Mouse (Mus musculus) heart, postnatal 25 days (tissue): Measurements from ENCODE around the gene Dazap1. TPM values are rescaled to one million over a fixed set of nuclear protein-coding genes. Genes with fewer than 3 reads are reported as not detected.
"Not testable (repeated sequence)": the region's sequence is repeated elsewhere in the genome, so short reads cannot be mapped to it uniquely, and the experiment has no call there.

Experiments used
- DNase-seq: peaks from one replicate; pipeline ENCODE4 v3.0.0; 2022; ENCODE audit warnings: low spot score
- intact Hi-C: fragments of 180-260 bp; cut with DNase I; formaldehyde crosslinking; loops from one replicate; pipeline ENCODE4 v1.15.1; 2025
- total RNA-seq, 2 experiments: library from RNA; stranded (reverse); gene quantifications; 2 replicates each; pipeline ENCODE4 v1.2.3; 2021

The Dazap1 gene
- total RNA-seq = 10 to 100 TPM; 55.0 to 69.6 TPM

DNA sequence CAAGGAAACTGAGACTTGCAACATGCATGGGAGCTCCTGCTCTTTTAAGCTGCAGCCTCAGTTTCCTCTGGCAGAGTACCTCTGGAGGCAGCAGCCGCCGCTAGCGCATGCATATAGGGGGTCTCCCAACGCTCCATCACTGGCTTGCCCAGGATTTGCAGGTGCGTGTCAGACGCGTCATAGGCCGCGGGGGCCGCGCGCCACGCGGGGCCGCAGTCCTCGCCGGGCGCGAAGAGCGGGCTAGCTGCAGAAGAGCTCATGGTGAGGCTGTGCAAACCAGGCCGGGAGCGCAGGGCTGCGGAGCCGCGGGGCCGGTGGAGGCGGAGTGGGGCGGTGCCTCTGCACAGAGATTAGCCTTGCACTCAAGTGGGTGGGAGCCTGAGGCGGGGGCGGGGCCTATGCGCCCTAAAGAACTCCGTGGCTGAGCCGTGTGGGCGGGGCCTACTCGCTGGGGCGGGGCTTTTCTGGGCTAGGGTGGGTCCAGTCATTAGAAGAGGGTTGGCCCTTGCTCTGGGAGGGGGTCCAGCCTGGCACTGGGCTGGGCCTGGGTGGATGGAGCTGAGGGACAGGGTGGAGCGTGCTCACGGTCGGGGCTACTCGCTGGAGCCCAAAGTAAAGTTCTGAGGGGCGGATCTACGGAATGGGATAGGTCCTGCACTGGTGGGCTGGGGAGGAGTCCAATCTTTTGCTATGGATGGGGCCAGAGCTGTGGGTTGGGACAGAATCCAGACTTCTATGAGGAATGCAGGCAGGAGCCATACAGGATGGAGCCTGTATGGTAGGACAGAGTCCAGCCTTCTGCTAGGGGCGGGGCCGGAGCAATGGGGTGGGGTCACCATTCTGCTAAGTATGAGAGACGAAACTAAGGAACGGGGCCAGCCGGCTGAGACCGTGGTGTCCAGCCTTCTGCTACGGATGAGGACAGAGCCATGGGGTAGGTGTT lies at the start of gene Dazap1, which contains the start of gene Gamt:
Gene Dazap1, plus strand, starts transcription at position 845 of the 943 bp plus-strand sequence.
Gene Gamt, minus strand, starts transcription at position 371 of the 943 bp plus-strand sequence.
- intact Hi-C loops = no loop called here
- peak; percentile 96 for DNase-seq

GRCm38 (mm10) chr10:80211547-80212103 lies 49.7 kb upstream of the Dazap1 start:
- DNase-seq, intact Hi-C loops: not testable (repeated sequence)

GRCm38 (mm10) chr10:80215048-80215772 lies 46.1 kb upstream of the Dazap1 start:
- intact Hi-C loops = no loop called here
- no peak for DNase-seq

DNA sequence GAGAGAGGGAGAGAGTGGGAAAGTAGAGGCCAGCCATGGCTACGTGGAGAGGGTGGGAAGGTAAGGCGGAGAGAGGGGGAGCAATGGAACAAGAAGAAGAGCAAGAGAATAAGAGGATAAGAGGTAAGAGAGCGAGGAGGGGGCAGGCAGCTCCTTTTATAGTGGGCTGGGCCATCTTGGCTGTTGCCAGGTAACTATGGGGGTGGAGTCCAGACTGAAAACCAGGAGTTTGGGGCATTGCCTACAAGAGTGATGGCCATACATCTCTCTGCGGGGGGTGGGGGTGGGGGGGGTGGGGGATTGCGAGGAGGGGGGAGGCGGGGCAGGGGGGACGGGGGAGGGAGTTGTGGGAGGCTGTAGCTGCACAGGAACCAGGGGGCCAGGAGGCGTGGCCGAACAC lies 40.6 kb upstream of the Dazap1 start:
- no peak for DNase-seq
- intact Hi-C loops = no loop called here

- DNase-seq, intact Hi-C loops: not testable (repeated sequence)
These were observed 38.1 kb upstream of the Dazap1 start for GRCm38 (mm10) chr10:80223137-80223536.

- no peak for DNase-seq
- intact Hi-C loops = no loop called here
These were observed 35.2 kb upstream of the Dazap1 start for GRCm38 (mm10) chr10:80226071-80226415.

GRCm38 (mm10) chr10:80226416-80227165 lies 34.7 kb upstream of the Dazap1 start, which contains the start of gene Mum1:
Gene Mum1 (plus strand): TSS chr10:80226434.
- intact Hi-C loops = no loop called here
- peak; percentile 99 for DNase-seq

GRCm38 (mm10) chr10:80227166-80227539 lies 34.1 kb upstream of the Dazap1 start:
- DNase-seq = no peak
- intact Hi-C loops = no loop called here

- intact Hi-C loops = no loop called here
- DNase-seq = no peak
These were observed 33.2 kb upstream of the Dazap1 start for GRCm38 (mm10) chr10:80227877-80228775.

GRCm38 (mm10) chr10:80236145-80236825 lies 25.0 kb upstream of the Dazap1 start:
- intact Hi-C loops = no loop called here
- DNase-seq = no peak

- intact Hi-C loops = no loop called here
- no peak for DNase-seq
These were observed 24.3 kb upstream of the Dazap1 start for GRCm38 (mm10) chr10:80237020-80237419.

- intact Hi-C loops = no loop called here
- no peak for DNase-seq
These were observed 23.0 kb upstream of the Dazap1 start for GRCm38 (mm10) chr10:80238306-80238705.

DNA sequence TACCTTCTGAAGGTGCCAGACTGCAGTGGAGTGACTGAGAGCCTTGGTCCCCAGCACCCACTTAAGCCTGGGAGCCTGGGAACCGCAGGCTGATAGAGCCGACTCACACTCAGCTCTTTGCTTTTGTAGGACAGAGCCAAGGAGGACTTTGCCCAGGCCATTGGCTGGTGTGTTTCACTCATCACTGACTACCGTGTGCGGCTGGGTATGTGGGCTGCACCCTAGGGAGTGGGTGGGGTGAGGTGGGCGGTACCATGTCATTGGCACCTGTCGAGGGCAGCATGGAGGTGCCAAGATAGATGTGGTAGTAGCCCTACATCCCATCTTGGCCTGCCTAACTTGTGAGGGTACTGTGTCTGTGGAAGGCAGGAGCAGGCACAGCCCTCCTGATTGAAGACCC lies 21.5 kb upstream of the Dazap1 start:
- intact Hi-C loops = no loop called here
- DNase-seq = no peak

- DNase-seq = no peak
- intact Hi-C loops = no loop called here
These were observed 19.2 kb upstream of the Dazap1 start for GRCm38 (mm10) chr10:80242088-80242487.

DNA sequence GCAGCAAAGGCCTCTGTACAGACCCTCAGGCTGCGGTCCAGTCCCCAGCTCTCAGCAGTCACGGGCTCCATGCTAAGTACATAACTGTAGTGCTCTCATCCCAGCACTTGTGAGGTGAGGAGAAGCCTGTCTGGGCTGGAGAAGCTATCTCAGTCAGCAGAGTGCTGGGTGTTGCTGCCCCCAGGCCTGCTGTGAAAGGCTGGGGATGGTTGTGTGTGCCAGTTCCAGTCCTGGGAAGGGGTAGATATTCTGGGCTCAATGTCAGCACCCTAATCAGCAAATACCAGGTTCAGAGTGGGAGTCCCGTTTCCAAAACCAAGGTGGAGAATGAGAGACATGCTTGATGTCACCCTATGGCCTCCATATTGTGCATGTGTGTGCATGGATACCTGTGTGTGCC lies 18.7 kb upstream of the Dazap1 start:
- intact Hi-C loops = no loop called here
- DNase-seq = no peak

DNA sequence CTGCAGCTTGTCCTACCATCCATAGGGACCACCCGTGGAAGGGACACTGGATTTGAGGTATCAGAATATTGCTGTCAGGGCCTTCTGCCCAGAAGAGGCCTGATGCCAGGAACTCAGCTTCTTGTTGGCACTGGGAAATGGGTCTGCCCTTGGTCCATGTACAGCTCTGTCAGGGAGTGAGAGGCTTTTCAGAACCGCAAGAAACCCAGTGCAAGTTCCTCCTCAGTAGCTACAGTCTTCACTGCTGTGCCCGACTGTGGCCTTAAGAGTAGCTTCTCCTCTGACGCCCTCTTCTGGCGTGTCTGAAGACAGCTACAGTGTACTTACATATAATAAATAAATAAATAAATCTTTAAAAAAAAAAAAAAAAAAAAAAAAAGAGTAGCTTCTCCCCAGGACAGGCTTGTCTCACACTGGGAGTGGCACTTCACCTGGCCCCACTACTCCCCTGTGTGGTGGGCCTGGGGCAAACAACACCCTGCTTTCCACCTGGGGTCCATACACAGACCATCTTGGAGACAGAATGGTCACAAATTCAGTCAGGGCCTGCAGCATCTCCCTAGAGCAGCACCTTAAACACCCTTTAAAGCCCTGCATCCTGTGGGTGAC lies 16.4 kb upstream of the Dazap1 start:
- intact Hi-C loops = loop anchor here (1.0 kb wide), 2 partner anchors 46 to 70 kb away; no protein-coding TSS in a partner anchor
- DNase-seq = no peak

DNA sequence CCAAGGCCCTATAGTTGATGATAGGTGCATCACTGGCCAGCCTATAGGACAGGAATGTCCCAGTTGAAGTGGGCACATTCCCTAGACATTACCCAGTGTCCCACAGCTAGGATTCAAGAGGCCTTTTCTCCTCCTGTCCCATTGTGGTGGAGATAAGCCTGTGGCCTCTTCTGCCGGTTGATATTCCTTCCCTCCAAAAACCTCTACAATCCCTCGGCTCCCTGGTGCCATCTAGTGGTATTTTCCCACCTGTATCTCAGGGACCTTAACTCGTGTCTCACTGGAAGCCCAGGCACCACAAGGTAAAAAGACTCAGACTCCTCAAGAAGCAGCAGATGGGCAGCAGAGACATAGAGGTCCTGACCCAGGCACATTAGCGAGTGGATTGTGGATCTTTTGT lies 15.7 kb upstream of the Dazap1 start:
- intact Hi-C loops = loop anchor here (1.0 kb wide), 2 partner anchors 46 to 70 kb away; no protein-coding TSS in a partner anchor

GRCm38 (mm10) chr10:80247849-80248248 lies 13.4 kb upstream of the Dazap1 start:
- intact Hi-C loops = no loop called here
- DNase-seq = no peak

More for the DNA sequence above, 15.7 kb upstream of the Dazap1 start:
- no peak for DNase-seq
